Mouse (Mus musculus): ENCODE measurements around the gene Nek6.

The Nek6 gene

GRCm38 (mm10) chr2:38511487-38512307 lies at the start of gene Nek6:
TSS of gene Nek6 (plus strand) at chr2:38511643.
- in situ Hi-C loops (cut with MseI, MboI): loop anchor here in 1 of 2 experiments (5.0 kb wide), 1 partner anchor 64 kb away; no protein-coding TSS in a partner anchor

- in situ Hi-C loops (cut with MseI, MboI): no loop called here
These were observed 49.1 kb upstream of the Nek6 start for GRCm38 (mm10) chr2:38462323-38462722.

GRCm38 (mm10) chr2:38468845-38469244 lies 42.6 kb upstream of the Nek6 start:
- in situ Hi-C loops (cut with MseI, MboI): no loop called here

- in situ Hi-C loops (cut with MseI, MboI): no loop called here
These were observed 39.7 kb upstream of the Nek6 start for GRCm38 (mm10) chr2:38471745-38472144.

- in situ Hi-C loops (cut with MseI, MboI): no loop called here
These were observed 38.6 kb upstream of the Nek6 start for GRCm38 (mm10) chr2:38472829-38473228.

- in situ Hi-C loops (cut with MseI, MboI): no loop called here
These were observed 34.5 kb upstream of the Nek6 start for GRCm38 (mm10) chr2:38476871-38477496.

- in situ Hi-C loops (cut with MseI, MboI): no loop called here
These were observed 34.0 kb upstream of the Nek6 start for GRCm38 (mm10) chr2:38477497-38477873.

- in situ Hi-C loops (cut with MseI, MboI): no loop called here
These were observed 32.8 kb upstream of the Nek6 start for GRCm38 (mm10) chr2:38478683-38479082.

GRCm38 (mm10) chr2:38479541-38479940 lies 31.9 kb upstream of the Nek6 start:
- in situ Hi-C loops (cut with MseI, MboI): no loop called here

GRCm38 (mm10) chr2:38481166-38481778 lies 30.2 kb upstream of the Nek6 start:
- in situ Hi-C loops (cut with MseI, MboI): no loop called here

- in situ Hi-C loops (cut with MseI, MboI): no loop called here
These were observed 29.3 kb upstream of the Nek6 start for GRCm38 (mm10) chr2:38482122-38482521.

- in situ Hi-C loops (cut with MseI, MboI): no loop called here
These were observed 28.3 kb upstream of the Nek6 start for GRCm38 (mm10) chr2:38483058-38483704.

GRCm38 (mm10) chr2:38484556-38484955 lies 26.9 kb upstream of the Nek6 start:
- in situ Hi-C loops (cut with MseI, MboI): no loop called here

GRCm38 (mm10) chr2:38485409-38485808 lies 26.0 kb upstream of the Nek6 start:
- in situ Hi-C loops (cut with MseI, MboI): no loop called here

- in situ Hi-C loops (cut with MseI, MboI): no loop called here
These were observed 25.2 kb upstream of the Nek6 start for GRCm38 (mm10) chr2:38485957-38486931.

GRCm38 (mm10) chr2:38497594-38497993 lies 13.8 kb upstream of the Nek6 start:
- in situ Hi-C loops (cut with MseI, MboI): no loop called here

GRCm38 (mm10) chr2:38501606-38502005 lies 9.8 kb upstream of the Nek6 start:
- in situ Hi-C loops (cut with MseI, MboI): no loop called here

GRCm38 (mm10) chr2:38502123-38502522 lies 9.3 kb upstream of the Nek6 start:
- in situ Hi-C loops (cut with MseI, MboI): no loop called here

GRCm38 (mm10) chr2:38502747-38503146 lies 8.7 kb upstream of the Nek6 start:
- in situ Hi-C loops (cut with MseI, MboI): no loop called here

- in situ Hi-C loops (cut with MseI, MboI): no loop called here
These were observed 7.1 kb upstream of the Nek6 start for GRCm38 (mm10) chr2:38504311-38504710.

GRCm38 (mm10) chr2:38507181-38507580 lies 4.3 kb upstream of the Nek6 start:
- in situ Hi-C loops (cut with MseI, MboI): no loop called here
